Mouse (Mus musculus): Measurements from ENCODE around the gene Polr3g.

GRCm38 (mm10) chr13:81710775-81711545, at the start of gene Polr3g, which contains the start of gene Mblac2:
- peak; percentile 4 for TF ChIP-seq POLR2A (IDR thresholded peaks at IDR 0.05; ENCODE audit: low read depth, low read length)
- no peak for TF ChIP-seq CTCF (conservative IDR thresholded peaks at IDR 0.05; ENCODE audit: insufficient read depth, insufficient read length, low read depth, low read length)
